Mouse (Mus musculus): ENCODE measurements around the gene Mis18bp1. TPM values are rescaled to one million over a fixed set of nuclear protein-coding genes. Genes with fewer than 3 reads are reported as not detected.
"Not testable (repeated sequence)": the region's sequence is repeated elsewhere in the genome, so short reads cannot be mapped to it uniquely, and the experiment has no call there.

Gene Mis18bp1
- 0.89 TPM in 2 replicates for polyA plus RNA-seq (2012; rRNA removed)

DNA sequence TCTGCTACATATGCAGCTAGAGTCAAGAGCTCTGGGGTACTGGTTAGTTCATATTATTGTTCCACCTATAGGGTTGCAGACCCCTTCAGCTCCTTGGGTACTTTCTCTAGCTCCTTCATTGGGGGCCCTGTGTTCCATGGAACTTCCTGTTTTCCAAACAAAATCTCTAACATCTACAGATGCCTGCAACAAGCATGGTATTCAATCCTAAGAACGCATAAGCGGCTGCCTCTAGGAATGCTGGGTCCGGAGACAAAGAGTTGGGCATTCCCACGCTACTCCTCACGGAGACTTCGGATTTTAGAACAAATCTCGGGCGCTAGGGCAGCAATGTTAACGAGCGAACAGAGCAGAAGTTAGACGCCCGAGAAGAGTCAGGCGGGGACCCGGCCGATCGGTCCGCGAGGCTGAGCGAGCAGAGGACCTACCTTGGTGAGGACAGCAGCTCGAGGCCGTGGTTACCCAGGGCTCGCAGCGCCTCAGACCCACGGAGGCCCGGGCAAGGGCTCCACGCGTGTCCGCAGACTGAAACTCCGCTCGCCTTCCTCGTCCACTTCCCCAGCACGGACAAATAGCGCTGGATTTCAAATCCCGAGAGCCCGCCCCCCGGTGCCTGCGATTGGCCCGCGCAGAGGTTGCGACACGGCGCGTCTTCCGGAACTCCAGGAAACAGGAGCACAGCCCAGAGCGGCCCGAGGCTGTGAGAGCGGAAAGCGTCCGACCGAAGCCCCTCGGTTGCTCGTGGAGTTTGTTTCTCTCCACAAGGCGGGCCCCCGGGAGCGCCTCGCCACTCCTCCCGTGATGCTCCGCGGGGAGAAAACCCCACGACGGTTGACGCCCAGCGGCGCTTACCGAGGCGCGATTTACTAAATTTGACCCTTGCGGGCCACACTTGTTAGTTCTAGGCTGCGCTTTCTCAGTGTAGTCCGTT, at the start of gene Mis18bp1:
Mis18bp1 (minus strand) TSS at position 584 of the 931 bp plus-strand sequence.
- peak; percentile 80 for DNase-seq (ENCODE audit: low read depth, low spot score)
- under 1% methylated on average over 70 of the region's 70 CpGs for WGBS

DNA sequence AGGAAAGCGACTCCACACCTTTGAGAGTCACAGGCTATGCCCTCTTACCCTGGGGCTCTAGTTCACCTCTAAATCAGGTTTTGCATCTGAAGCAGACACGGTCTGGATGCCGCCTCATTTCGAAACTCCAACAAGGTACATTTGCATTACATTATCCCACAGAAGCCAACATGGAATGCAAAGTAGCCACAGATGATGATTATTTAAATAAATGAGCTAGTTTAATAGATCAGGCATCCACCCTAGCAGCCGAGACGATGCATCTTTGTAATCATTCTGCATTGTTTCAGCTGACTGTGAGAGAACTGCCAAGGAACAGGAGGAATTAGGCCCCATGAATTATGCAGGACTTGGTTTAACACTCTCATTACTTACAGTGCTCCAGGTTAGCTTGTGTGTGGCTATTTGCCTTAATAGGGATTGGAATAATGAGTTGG, 44.0 kb upstream of the Mis18bp1 start:
- no peak for DNase-seq (ENCODE audit: low read depth, low spot score)
- WGBS = 88% methylated on average over 6 of the region's 6 CpGs

DNA sequence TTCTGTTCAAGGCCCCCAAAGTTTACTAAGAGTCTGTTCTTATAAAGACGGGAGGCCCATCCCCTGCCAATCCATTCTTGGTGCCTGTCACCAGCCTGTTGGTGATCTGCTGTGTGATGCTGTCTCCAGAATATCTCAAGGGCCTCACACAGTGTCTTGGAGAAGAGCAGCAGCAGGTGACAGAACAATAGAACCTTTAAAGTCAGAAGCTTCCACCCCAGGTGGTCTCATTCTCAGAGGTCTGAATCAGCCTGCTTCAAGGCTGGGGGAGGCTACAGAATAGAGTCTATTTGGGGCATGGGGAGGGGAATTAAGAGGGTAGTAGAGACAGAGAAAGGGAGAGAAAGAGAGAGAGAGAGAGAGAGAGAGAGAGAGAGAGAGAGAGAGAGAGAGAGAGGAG, 34.0 kb upstream of the Mis18bp1 start:
- WGBS = 69% methylated on average over 1 of the region's 1 CpGs
- no peak for DNase-seq (ENCODE audit: low read depth, low spot score)

DNA sequence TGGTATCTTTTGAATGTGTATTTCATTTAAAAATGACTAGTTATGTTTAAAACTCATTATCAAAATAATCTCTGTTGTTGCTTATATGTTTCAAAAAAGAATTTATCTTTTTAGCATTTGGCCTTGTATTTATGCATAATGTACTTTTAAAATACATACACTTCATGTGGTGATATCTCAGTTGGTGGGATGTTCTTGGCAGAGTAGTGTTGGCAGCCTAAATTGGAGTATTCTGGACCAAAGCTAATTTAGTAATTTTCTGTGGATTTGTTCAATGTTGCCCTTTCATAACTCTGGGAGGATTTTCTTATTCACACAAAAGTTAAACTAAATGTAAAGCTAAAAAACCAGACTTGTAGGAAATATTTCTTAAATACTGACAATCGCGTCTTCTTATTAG, 29.4 kb upstream of the Mis18bp1 start:
- no peak for DNase-seq (ENCODE audit: low read depth, low spot score)
- 98% methylated on average over 2 of the region's 2 CpGs for WGBS

DNA sequence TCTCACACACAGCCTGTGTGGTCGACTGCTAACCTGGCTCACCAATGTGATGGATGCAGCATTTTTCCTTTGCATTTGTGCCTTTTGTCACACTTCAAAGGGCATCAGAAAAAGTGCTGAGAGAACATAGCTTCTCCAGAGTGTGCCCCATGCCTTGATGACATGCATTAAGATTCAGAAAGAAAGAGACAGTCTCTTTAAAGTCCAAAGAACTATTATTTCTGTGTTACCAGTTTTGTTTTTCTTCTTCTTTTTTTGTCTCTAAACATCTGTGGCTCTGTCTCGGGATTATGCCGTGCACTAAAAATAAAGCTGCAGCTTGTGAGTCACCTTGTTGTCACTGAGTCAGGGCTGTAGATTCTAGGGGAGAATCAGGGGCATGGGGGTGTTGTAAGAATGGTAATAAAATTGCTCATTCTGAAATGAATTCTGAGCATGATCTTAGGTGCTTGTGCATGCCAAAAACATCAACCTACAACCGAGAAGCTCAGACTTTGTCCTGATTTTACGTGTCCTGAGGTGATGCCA, 21.7 kb upstream of the Mis18bp1 start:
- no peak for DNase-seq (ENCODE audit: low read depth, low spot score)
- WGBS = 42% methylated on average over 5 of the region's 5 CpGs

DNA sequence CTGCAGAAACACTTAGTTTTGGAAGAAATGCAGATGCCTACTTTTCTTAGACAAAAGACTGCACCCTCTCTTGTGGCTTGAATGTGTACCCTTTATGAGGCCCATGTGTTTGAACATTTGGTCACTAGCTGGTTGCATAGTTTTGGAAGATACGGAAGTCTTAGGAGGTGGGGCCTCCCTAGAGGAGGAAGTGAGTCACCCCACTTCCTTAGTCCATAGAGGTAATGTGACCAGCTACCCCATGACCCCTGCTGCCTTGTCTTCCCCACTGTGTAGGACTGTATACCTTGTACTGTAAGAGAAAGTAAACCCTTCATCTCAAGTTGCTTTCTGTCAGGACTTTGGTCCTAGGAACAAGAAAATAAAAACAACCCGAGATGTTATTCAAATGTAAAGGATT, 16.8 kb upstream of the Mis18bp1 start:
- WGBS = 72% methylated on average over 2 of the region's 2 CpGs
- DNase-seq (ENCODE audit: low read depth, low spot score) = no peak

DNA sequence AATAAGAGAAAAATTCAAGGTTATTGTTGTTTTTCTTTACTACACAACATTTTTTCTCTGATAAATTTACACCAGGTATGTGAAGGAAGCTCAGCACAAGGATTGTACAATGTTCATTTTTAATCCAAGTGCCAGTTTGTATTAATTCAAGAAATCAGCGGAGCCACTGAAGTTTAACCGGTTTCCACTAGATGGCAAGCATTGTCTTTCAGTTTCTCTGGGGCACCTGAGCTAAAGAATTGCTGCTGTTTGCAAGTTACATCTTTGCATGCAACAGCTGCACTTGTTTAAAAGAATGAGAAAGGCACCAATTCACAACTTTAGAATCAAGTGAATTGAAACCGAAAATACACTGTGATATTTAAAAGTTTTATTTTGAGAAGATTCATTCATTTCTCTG, 15.0 kb upstream of the Mis18bp1 start:
- 63% methylated on average over 3 of the region's 3 CpGs for WGBS
- DNase-seq (ENCODE audit: low read depth, low spot score) = no peak

DNA sequence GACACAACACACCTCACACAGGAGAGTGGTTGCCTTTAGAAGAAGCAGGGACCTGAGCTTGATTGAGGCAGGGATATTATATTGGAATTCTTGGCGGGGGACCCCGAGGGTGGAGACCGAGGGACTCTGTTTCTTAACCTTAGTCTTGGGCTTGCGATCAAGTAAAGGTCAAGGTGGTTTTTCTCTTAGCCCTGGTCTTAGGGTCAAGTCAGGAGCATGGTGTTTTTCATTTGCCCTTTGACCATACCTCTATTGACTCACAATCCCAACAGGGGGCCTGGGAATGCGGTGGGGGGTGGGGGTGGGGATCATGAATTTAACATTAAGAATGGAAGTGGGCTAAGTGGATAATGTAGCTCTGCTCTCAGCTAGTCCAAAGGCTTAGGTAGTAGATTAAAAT, 1.3 kb upstream of the Mis18bp1 start:
- no peak for DNase-seq (ENCODE audit: low read depth, low spot score)
- WGBS = 91% methylated on average over 5 of the region's 5 CpGs

DNA sequence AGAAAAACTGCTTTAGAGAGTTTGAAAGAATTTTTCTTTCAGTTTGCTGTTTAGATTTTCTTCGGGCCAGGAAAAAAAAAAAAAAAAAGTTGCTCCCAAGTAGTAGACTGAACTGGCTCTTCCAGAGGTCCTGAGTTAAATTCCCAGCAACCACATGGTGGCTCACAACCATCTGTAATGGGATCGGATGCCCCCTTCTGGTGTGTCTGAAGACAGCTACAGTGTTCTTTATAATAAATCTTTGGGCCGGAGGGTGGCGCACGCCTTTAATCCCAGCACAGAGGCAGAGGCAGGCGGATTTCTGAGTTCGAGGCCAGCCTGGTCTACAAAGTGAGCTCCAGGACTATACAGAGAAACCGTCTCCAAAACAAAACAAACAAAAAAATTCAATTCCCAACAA, 555 bp upstream of the Mis18bp1 start:
- WGBS = 11% methylated on average over 8 of the region's 8 CpGs
- DNase-seq (ENCODE audit: low read depth, low spot score) = not testable (repeated sequence)

DNA sequence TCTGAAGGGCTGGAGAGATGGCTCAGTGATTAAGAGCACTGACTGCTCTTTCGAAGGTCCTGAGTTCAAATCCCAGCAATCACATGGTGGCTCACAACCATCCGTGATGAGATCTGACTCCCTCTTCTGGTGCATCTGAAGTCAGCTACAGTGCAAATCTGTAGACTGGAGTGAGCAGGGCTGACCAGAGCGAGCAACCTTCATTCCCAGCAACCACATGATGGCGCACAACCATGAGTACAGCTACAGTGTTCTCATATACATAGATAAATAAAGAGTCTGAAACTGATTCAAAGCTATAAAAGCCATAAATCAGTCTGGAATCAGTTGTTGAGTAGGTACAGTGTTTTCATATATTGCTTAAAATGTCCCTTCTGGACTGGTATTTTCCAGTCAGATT, 36.3 kb downstream of the Mis18bp1 start:
- not testable (repeated sequence) for DNase-seq (ENCODE audit: low read depth, low spot score)
- WGBS = 94% methylated on average over 4 of the region's 4 CpGs

DNA sequence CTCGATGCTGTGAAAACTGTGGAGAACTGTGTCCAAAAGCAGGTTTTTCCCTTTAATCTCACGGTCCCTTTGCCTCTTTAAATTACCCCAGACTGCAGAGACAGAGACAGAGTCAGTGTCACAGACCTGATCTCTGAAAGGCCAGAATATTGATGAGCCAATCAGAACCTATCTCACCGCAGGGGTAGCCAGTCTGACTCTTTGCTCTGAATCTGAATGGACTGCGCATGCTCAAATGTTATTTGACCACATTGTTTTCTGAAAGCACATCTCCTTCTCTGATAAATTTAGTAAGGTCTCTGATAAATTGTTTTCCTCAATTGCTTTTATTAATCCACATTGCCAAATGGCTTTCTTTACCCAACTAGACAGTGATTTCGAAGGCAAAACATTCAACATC, 53.0 kb downstream of the Mis18bp1 start:
- 94% methylated on average over 5 of the region's 5 CpGs for WGBS
- no peak for DNase-seq (ENCODE audit: low read depth, low spot score)

DNA sequence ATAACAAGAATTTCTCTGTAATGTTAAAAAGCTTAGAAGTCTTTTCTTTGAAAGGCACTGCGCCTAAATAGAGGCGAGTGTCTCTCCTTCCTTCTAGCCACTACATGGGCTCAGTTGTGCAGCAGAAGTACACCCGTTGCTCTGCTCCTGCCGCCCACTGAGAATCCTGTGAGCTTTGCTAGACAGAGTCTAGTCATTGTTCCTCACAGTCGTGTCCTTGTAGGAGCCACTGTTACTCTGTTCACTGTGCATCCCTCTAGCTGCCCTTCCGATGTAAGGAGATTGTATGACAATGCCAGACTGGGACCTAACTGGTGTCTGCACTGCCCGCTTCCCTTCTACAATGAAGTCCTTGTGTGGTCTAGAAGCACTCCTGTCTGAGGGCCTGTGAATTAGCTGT, 53.4 kb downstream of the Mis18bp1 start:
- no peak for DNase-seq (ENCODE audit: low read depth, low spot score)
- 88% methylated on average over 7 of the region's 7 CpGs for WGBS

DNA sequence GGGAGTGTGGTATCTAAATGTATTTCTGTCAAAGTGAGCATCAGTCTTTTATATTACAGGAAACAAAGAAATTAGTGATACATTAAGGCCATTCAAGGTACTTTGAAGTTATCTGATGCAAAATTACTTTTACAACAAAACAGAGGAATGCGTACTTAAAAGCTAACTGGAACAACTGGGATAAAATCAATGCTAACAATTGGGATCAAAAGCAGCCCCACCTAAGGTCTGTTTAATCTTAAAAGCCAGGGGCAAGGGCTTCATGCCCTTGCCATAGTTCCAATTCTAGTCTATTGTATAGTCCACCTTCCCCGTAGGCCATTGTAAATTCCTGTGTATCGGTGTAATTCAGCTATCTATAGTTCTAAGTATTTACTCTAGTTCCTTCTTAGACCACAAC, 57.4 kb downstream of the Mis18bp1 start:
- 75% methylated on average over 3 of the region's 3 CpGs for WGBS
- DNase-seq (ENCODE audit: low read depth, low spot score) = not testable (repeated sequence)

DNA sequence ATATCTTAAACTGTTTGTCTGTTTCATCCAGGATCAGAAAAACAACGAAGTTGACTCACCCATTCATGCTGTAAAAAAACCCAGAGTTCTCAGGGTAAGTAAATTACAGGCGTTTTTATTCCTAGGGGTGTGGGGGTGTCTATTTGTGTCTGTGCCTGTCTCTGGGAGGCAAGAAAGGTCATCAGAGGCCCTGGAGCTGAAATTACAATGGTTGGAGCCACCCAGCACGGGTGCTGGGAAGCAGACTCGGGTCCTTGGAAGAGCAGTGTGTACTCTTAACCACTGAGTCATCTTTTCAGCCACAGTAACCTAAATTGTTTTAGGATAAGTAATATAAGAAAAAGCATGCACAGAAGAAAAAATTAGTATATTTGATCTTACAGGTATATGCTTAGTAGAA, 58.5 kb downstream of the Mis18bp1 start:
- DNase-seq (ENCODE audit: low read depth, low spot score) = no peak
- WGBS = 77% methylated on average over 4 of the region's 4 CpGs

DNA sequence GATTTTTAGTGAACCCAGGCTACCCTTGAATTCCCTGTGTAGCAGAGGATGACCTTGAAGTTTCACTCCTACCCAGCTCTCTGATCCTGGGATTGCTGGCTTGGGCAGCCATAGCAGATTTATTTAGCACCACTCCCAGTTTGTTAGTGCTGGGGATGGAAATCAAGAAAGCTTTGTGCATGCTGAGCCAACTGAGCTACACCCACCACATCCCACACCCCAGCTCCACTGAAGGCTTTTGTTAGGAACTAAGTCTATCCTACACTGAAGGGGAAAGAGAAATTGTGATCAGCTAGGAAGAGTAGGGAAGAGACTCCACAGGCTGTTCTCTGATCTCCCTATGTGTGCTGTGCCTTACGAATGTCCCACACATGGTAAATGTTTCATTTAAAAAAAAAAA, 59.6 kb downstream of the Mis18bp1 start:
- WGBS = 96% methylated on average over 1 of the region's 1 CpGs
- DNase-seq (ENCODE audit: low read depth, low spot score) = no peak

DNA sequence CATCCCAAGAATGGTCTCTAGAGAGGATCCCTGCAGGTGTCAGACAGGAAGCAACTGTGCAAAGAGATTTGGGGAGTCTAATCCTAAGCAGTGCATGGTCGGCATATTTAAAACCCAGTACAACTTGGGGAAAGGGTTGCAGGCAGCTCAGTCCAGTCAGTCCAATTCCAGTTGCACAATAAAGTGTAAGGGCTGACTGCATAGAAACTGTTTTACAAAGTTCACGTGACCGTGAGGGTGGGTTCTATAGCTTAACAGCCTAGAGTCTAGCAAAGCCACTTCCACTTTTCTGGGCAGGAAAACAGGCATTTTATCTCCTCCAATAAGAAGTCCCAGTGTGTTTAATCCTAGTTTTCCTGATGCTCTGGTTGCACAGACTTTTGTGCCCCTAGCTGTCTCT, 60.9 kb downstream of the Mis18bp1 start:
- 86% methylated on average over 3 of the region's 3 CpGs for WGBS
- DNase-seq (ENCODE audit: low read depth, low spot score) = no peak

DNA sequence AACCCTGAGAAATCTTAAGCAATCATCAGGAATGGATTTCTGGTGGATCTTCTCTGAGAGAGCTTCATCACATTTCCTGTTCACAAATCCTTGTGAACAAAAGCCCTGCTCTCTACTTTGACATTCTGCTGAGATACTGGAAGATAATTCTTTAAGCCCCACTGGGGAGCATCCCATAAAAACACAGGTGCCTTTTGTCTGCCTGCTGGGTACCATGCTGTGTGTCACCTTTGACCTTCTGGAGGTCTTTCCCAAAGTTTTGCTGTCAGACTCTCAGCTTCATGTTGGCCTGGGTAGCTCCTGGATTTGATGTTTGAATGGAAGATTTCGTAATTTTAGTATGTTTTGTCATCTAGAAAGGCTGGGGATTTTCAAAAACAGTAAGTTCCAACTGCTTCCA, 63.7 kb downstream of the Mis18bp1 start:
- WGBS = 95% methylated on average over 1 of the region's 1 CpGs
- DNase-seq (ENCODE audit: low read depth, low spot score) = no peak

Measured in large intestine, adult 2 months (tissue).